Mouse (Mus musculus) brain, embryonic 18.5 days (tissue): ENCODE results near the gene Pkd1l3.
A peak's percentile ranks its signal among the peaks of the same experiment; 100 is the strongest.

Source experiments
- DNase-seq: peaks from one replicate; pipeline ENCODE4 v3.0.0-alpha.2; 2012; ENCODE audit warnings: low read depth, low spot score

Pkd1l3 gene

GRCm38 (mm10) chr8:109632498-109632897 lies 18.2 kb downstream of the Pkd1l3 start:
- DNase-seq, result no peak

GRCm38 (mm10) chr8:109635146-109635545 lies 20.8 kb downstream of the Pkd1l3 start:
- DNase-seq, result no peak

- no peak for DNase-seq
These were observed 24.5 kb downstream of the Pkd1l3 start for GRCm38 (mm10) chr8:109638851-109639250.

GRCm38 (mm10) chr8:109640410-109640809 lies 26.1 kb downstream of the Pkd1l3 start:
- no peak for DNase-seq

- DNase-seq, result no peak
These were observed 26.9 kb downstream of the Pkd1l3 start for GRCm38 (mm10) chr8:109641236-109641635.

GRCm38 (mm10) chr8:109647331-109647730 lies 33.0 kb downstream of the Pkd1l3 start:
- DNase-seq, result no peak

- no peak for DNase-seq
These were observed 34.2 kb downstream of the Pkd1l3 start for GRCm38 (mm10) chr8:109648469-109648868.

GRCm38 (mm10) chr8:109650801-109651200 lies 36.5 kb downstream of the Pkd1l3 start:
- DNase-seq, result no peak

GRCm38 (mm10) chr8:109656860-109657259 lies 42.5 kb downstream of the Pkd1l3 start:
- DNase-seq, result no peak

GRCm38 (mm10) chr8:109662328-109662727 lies 48.0 kb downstream of the Pkd1l3 start:
- DNase-seq, result no peak

- DNase-seq, result no peak
These were observed 52.3 kb downstream of the Pkd1l3 start for GRCm38 (mm10) chr8:109666616-109667015.

- DNase-seq, result no peak
These were observed 58.3 kb downstream of the Pkd1l3 start for GRCm38 (mm10) chr8:109672656-109673055.

GRCm38 (mm10) chr8:109673596-109673995 lies 59.3 kb downstream of the Pkd1l3 start:
- no peak for DNase-seq

GRCm38 (mm10) chr8:109675896-109676643 lies 61.8 kb downstream of the Pkd1l3 start:
- DNase-seq, result no peak

GRCm38 (mm10) chr8:109681535-109681934 lies 67.2 kb downstream of the Pkd1l3 start:
- no peak for DNase-seq

- DNase-seq, result no peak
These were observed 67.8 kb downstream of the Pkd1l3 start for GRCm38 (mm10) chr8:109682120-109682519.

- no peak for DNase-seq
These were observed 72.9 kb downstream of the Pkd1l3 start for GRCm38 (mm10) chr8:109687248-109687647.

GRCm38 (mm10) chr8:109691769-109692168 lies 77.5 kb downstream of the Pkd1l3 start:
- DNase-seq, result no peak

GRCm38 (mm10) chr8:109692443-109693145 lies 78.3 kb downstream of the Pkd1l3 start:
- DNase-seq, result no peak

- peak; percentile 95 for DNase-seq
These were observed 79.0 kb downstream of the Pkd1l3 start, which contains the start of gene Ist1 for GRCm38 (mm10) chr8:109693146-109693900. Ist1 (minus strand) TSS chr8:109693260.

- DNase-seq, result no peak
These were observed 79.8 kb downstream of the Pkd1l3 start for GRCm38 (mm10) chr8:109694154-109694553.

- no peak for DNase-seq
These were observed 83.4 kb downstream of the Pkd1l3 start for GRCm38 (mm10) chr8:109697754-109698153.
